Mouse (Mus musculus) kidney, postnatal 0 days (tissue): Measurements from ENCODE around the gene Acer2. TPM values are rescaled to one million over a fixed set of nuclear protein-coding genes. Genes with fewer than 3 reads are reported as not detected.

Experiments used
- ATAC-seq: fragments of 200-750 bp; cut with Nextera tagmentation; replicated peaks from 2 replicates; pipeline ENCODE4 v1.8.0; 2017; ENCODE audit warnings: low read depth, moderate number of reproducible peaks, moderate TSS enrichment, moderate library complexity; ENCODE audit not compliant: low FRiP score
- DNase-seq: peaks from one replicate; pipeline ENCODE4 v3.0.0-alpha.2; 2016; ENCODE audit warnings: low spot score
- H3K27ac ChIP-seq: fragments of 300-500 bp; sonication (generic); 2 replicates; pipeline ENCODE4 v1.5.1; 2014; ENCODE audit warnings: mild to moderate bottlenecking
- H3K27me3 ChIP-seq: fragments of 300-500 bp; sonication (generic); 2 replicates; pipeline ENCODE4 v1.6.1; 2014; ENCODE audit warnings: low read length, mixed read lengths; ENCODE audit not compliant: insufficient read depth
- H3K36me3 ChIP-seq: fragments of 300-500 bp; sonication (generic); 2 replicates; pipeline ENCODE4 v1.6.1; 2014; ENCODE audit warnings: low read length, mixed read lengths; ENCODE audit not compliant: insufficient read depth
- H3K4me1 ChIP-seq: fragments of 300-500 bp; sonication (generic); replicated peaks from 2 replicates; pipeline ENCODE4 v1.6.1; 2014; ENCODE audit warnings: antibody characterized with exemption, low read length, mixed read lengths; ENCODE audit not compliant: insufficient read depth
- H3K4me2 ChIP-seq: fragments of 300-500 bp; sonication (generic); 2 replicates; pipeline ENCODE4 v1.6.1; 2014; ENCODE audit warnings: mild to moderate bottlenecking, low read length, moderate library complexity, mixed read lengths
- H3K4me3 ChIP-seq: fragments of 300-500 bp; sonication (generic); replicated peaks from 2 replicates; pipeline ENCODE4 v1.5.1; 2014; ENCODE audit warnings: low read depth, low read length
- H3K9ac ChIP-seq: fragments of 300-500 bp; sonication (generic); 2 replicates; pipeline ENCODE4 v1.6.1; 2014; ENCODE audit warnings: low read depth, low read length
- H3K9me3 ChIP-seq: fragments of 300-500 bp; sonication (generic); replicated peaks from 2 replicates; pipeline ENCODE4 v1.6.1; 2016; ENCODE audit warnings: low read length, inconsistent platforms, mixed read lengths
- CTCF ChIP-seq: IDR thresholded peaks from 2 replicates; pipeline ENCODE4 v1.5.1; 2016; ENCODE audit warnings: antibody characterized with exemption, low read depth, mild to moderate bottlenecking, moderate library complexity
- WGBS: fragments of 180-500 bp; shearing (Covaris S2); extraction: QIAGEN DNeasy Blood & Tissue Kit; methylation state at CpG from one replicate; pipeline ENCODE4 v1.1.7; 2014; 5-methylcytosine and 5-hydroxymethylcytosine counted together
- polyA plus RNA-seq: library from polyadenylated mRNA; unstranded; fragments of >200 nt; fragmentation: Nextera tagmentation; extraction: Ambion mirVana; gene quantifications from 2 replicates; pipeline ENCODE4 v1.2.1, GENCODE M21; 2015

The Acer2 gene
- polyA plus RNA-seq, 1 experiment from 2014 or later: 55.5 TPM

DNA sequence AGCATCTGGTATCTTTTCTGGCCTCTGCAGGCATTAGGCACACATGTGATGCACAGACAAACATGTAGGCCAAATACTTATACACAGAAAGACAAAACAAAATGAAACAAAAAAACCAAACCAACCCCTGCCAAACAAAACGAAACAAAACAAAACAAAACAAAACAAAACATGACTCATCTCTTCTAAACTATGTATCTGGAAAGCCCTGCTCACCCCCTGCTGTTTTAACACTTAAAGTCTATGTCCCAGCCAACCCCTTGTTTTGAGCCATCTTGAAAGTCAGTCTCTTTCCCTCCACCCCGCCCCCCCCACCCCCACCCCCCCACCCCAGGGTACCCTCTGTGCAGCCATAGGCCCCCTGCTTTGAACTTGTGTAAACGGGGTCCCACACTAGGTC, 62.5 kb downstream of the Acer2 start:
- DNase-seq (no peak), ATAC-seq (no peak)
- Histone ChIP-seq H3K4me2 (no peak overlapping the region), H3K27me3 (no peaks in the 10 kb centered on the region), H3K9ac (no peak overlapping the region), H3K36me3 (no peaks in the 10 kb centered on the region), H3K27ac (no peak overlapping the region), H3K9me3 (no peaks in the 10 kb centered on the region), H3K4me1 (no peaks in the 10 kb centered on the region), H3K4me3 (no peak overlapping the region)
- TF ChIP-seq CTCF: no peak
- WGBS: 55% methylated on average over 3 of the region's 3 CpGs

DNA sequence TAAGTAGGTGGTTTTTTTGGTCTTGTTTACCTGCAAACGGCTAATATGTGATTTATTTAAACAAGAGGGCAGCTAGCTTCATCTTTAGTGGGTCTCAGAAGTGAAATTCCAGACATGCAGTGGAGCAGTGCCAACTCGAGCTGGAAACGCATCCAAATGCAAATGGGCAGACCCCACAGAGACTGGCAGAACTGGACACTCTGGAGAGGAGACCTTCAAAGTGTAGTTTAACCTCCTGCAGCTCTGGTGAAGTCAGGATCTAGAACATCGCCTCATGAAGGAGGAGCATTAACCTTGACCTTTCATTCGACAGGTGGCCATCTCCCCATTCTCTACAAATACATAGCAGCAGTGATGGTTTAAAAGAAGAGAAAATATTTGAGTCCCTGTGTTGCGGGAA, 68.5 kb downstream of the Acer2 start:
- no peak overlapping the region for H3K4me2 ChIP-seq
- no peaks in the 10 kb centered on the region for H3K27me3 ChIP-seq
- no peaks in the 10 kb centered on the region for H3K4me1 ChIP-seq
- ATAC-seq (peak; percentile 60), DNase-seq (peak; percentile 23)
- TF ChIP-seq CTCF: no peak
- 51% methylated on average over 6 of the region's 6 CpGs for WGBS
- no peak overlapping the region for H3K9ac ChIP-seq
- peak overlapping the region; percentile 57 for H3K27ac ChIP-seq
- H3K9me3 ChIP-seq: no peaks in the 10 kb centered on the region
- H3K4me3 ChIP-seq: no peak overlapping the region
- H3K36me3 ChIP-seq: no peaks in the 10 kb centered on the region

DNA sequence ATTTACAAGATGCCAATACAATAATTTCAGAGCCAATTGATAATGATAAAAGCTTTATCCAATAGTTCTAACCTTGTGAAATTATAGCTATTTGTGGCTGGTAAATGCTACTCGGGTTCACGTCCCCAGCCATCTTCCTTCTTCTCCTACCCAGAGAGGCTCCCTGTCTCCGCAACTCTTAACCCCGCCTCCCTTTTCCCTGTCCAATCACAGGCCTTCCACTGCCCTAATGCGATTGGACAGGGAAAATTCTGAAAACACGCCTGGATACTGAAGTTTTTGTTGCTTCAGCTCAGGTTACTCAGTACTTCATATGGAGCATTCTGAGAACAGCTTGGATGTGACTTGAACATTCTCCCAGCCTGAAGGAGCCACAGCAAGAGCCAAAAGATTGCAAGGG, 69.1 kb downstream of the Acer2 start:
- Histone ChIP-seq H3K9me3 (no peaks in the 10 kb centered on the region), H3K4me2 (no peak overlapping the region), H3K27ac (no peak overlapping the region), H3K4me1 (no peaks in the 10 kb centered on the region), H3K27me3 (no peaks in the 10 kb centered on the region), H3K4me3 (no peak overlapping the region), H3K36me3 (no peaks in the 10 kb centered on the region), H3K9ac (no peak overlapping the region)
- ATAC-seq: no peak
- DNase-seq: no peak
- 57% methylated on average over 6 of the region's 6 CpGs for WGBS
- TF ChIP-seq CTCF: no peak

DNA sequence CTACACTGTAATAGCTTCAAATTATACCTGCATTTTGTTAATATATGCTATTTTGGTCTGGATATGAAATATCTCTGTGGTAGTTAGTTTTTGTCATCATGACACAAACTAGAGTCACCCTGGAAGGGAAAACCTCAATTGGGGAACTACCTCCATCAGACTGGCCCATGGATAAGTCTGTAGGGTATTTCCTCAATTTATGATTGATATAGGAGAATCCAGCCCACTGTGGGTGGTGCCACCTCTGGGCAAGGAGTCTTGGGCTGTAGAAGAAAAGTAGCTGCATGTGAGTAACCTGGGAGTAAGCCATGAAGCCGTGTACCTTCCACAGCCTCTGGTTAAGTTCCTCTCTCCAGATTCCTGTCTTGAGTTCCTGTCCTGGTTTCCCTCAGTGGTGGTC, 74.6 kb downstream of the Acer2 start:
- Histone ChIP-seq H3K36me3 (no peaks in the 10 kb centered on the region), H3K9me3 (no peaks in the 10 kb centered on the region), H3K4me3 (no peak overlapping the region), H3K27ac (no peak overlapping the region), H3K9ac (no peak overlapping the region), H3K4me2 (no peak overlapping the region), H3K4me1 (no peaks in the 10 kb centered on the region), H3K27me3 (no peaks in the 10 kb centered on the region)
- WGBS: 87% methylated on average over 1 of the region's 1 CpGs
- TF ChIP-seq CTCF: no peak
- DNase-seq: no peak
- ATAC-seq: no peak

DNA sequence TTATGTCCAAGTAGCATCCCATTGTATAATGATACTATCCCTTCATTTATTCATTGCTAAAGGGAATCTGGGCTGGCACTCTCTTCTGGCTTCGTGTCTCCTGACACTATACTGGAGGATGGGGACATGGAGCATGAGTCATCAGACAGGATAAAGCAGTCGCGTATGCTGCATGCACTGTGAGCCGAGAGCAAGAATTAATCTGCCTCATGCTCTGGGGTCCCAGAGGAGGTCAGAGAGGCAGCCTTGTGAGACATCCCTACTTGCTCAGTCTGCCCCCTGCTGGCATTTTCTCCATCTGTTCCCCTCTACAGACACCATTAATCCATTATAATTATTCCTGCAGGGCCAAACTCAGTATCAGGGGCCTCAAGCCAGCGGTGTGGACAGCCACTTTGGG, 79.3 kb downstream of the Acer2 start:
- peak; percentile 43; the same call in 1 of the 2 replicates for TF ChIP-seq CTCF
- Histone ChIP-seq H3K4me1 (no peaks in the 10 kb centered on the region), H3K9ac (no peak overlapping the region), H3K9me3 (no peaks in the 10 kb centered on the region), H3K4me2 (no peak overlapping the region), H3K36me3 (no peaks in the 10 kb centered on the region), H3K4me3 (no peak overlapping the region), H3K27me3 (no peaks in the 10 kb centered on the region), H3K27ac (no peak overlapping the region)
- no peak for DNase-seq
- 51% methylated on average over 5 of the region's 5 CpGs for WGBS
- no peak; the same call in 1 of the 2 replicates for ATAC-seq

GRCm38 (mm10) chr4:86955448-86955847, 81.3 kb downstream of the Acer2 start:
- H3K4me3 ChIP-seq: no peak overlapping the region
- no peak overlapping the region for H3K9ac ChIP-seq
- no peak for DNase-seq
- no peak overlapping the region for H3K4me2 ChIP-seq
- H3K36me3 ChIP-seq: no peaks in the 10 kb centered on the region
- no peak for TF ChIP-seq CTCF
- no peak overlapping the region for H3K27ac ChIP-seq
- H3K4me1 ChIP-seq: no peaks in the 10 kb centered on the region
- H3K27me3 ChIP-seq: no peaks in the 10 kb centered on the region
- H3K9me3 ChIP-seq: no peaks in the 10 kb centered on the region
- 80% methylated on average over 4 of the region's 4 CpGs for WGBS
- ATAC-seq: no peak

DNA sequence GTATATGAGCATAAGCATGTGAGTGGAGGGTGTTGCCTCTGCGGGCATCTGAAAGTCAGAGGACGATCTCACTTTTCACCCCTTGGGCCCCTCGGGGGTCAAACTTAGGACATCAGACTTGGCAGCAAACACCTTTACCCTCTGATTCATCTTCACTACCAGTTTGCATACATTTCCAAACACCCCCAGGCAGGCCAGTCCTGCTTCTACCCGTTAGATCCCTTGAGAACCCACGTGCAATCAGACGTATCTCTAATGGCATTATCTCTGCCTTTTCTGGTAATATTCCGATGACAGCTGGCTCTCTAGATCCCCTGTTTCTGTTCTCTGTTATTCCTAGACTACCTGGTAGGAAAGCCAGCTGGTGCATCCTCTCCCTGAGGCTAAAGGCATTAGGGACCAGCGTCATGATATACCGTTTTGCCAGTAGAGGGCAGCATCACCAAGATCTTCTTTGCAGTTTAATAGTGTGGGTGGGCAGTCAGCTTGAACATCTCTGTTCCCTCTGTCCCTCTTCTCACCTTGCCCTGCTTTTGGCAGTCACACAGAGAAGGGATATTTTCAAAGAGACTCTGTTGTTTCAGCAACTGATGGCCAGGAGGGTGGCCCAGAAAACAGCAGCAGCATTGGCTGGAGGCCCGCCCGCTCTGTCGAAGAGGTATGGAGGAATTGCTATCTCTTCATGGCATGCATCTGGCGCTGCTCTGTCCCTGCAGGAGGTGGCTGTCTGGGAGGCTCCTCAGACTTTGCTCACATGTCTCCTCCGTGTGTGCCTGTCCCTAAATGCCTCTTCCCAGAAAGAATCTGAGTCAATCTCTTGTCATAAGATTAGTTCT, 83.6 kb downstream of the Acer2 start:
- no peak overlapping the region for H3K4me2 ChIP-seq
- 48% methylated on average over 14 of the region's 14 CpGs for WGBS
- no peak overlapping the region for H3K27ac ChIP-seq
- no peaks in the 10 kb centered on the region for H3K27me3 ChIP-seq
- H3K4me1 ChIP-seq: no peaks in the 10 kb centered on the region
- no peaks in the 10 kb centered on the region for H3K36me3 ChIP-seq
- DNase-seq (peak; percentile 83), ATAC-seq (peak; percentile 59; the same call in 1 of the 2 replicates)
- H3K4me3 ChIP-seq: no peak overlapping the region
- peak; percentile 87 for TF ChIP-seq CTCF
- no peaks in the 10 kb centered on the region for H3K9me3 ChIP-seq
- H3K9ac ChIP-seq: no peak overlapping the region
